8 mouse cellular contexts compared by ENCODE assay signal in genomic region chrX:68313486-68313885, GRCm38 (mm10).
DNase-seq lines count a peak whose midpoint lies in the region; ATAC-seq and TF ChIP-seq lines count a peak whose summit lies in the region.

No protein-coding gene starts in this region.

- TF ChIP-seq POLR2A in cortical plate, adult 2 months (IDR thresholded peaks at IDR 0.05; ENCODE audit: extremely low read depth, insufficient read depth, low read length) = no peak

- peak; percentile 88 for TF ChIP-seq CTCF in cortical plate, adult 2 months (IDR thresholded peaks at IDR 0.05; ENCODE audit: extremely low read depth, insufficient read depth, low read length)

- H3K27ac ChIP-seq in cortical plate, adult 2 months (ENCODE audit: insufficient read depth, low read length) = no peak overlapping the region
- no peak overlapping the region for H3K27ac ChIP-seq in kidney, embryonic 16.5 days (ENCODE audit: low read length)
- H3K27ac ChIP-seq in limb, embryonic 13.5 days = no peak overlapping the region
- no peak overlapping the region for H3K27ac ChIP-seq in neural tube, embryonic 14.5 days (ENCODE audit: low read depth, low read length)

- WGBS in kidney, embryonic 16.5 days = 20% methylated on average over 7 of the region's 7 CpGs
- 17% methylated on average over 7 of the region's 7 CpGs for WGBS in limb, embryonic 13.5 days
- 14% methylated on average over 7 of the region's 7 CpGs for WGBS in neural tube, embryonic 14.5 days

- intact Hi-C loops in gastrocnemius, postnatal 14 days (cut with DNase I; ENCODE audit: low total_unique reads) = no loop called here

- no peak overlapping the region for H3K4me2 ChIP-seq in kidney, embryonic 16.5 days (replicated peaks; ENCODE audit: low read depth, low read length)
- no peak overlapping the region for H3K4me2 ChIP-seq in limb, embryonic 13.5 days (replicated peaks)
- H3K4me2 ChIP-seq in neural tube, embryonic 14.5 days (ENCODE audit: low read depth, low read length) = no peak overlapping the region

- no peaks in the 10 kb centered on the region for H3K36me3 ChIP-seq in kidney, embryonic 16.5 days (ENCODE audit: insufficient read depth, low read length)
- no peaks in the 10 kb centered on the region for H3K36me3 ChIP-seq in limb, embryonic 13.5 days
- H3K36me3 ChIP-seq in neural tube, embryonic 14.5 days (ENCODE audit: control insufficient read depth, insufficient read depth, low read length) = no peaks in the 10 kb centered on the region

- H3K27me3 ChIP-seq in kidney, embryonic 16.5 days (ENCODE audit: insufficient read depth, low read length) = no peaks in the 10 kb centered on the region
- H3K27me3 ChIP-seq in limb, embryonic 13.5 days = no peaks in the 10 kb centered on the region
- no peaks in the 10 kb centered on the region for H3K27me3 ChIP-seq in neural tube, embryonic 14.5 days (ENCODE audit: control insufficient read depth, insufficient read depth, low read length)

- ATAC-seq in kidney, embryonic 16.5 days (ENCODE audit: low FRiP score, low TSS enrichment) = peak; percentile 75; the same call in 1 of the 2 replicates
- peak; percentile 15; the same call in 1 of the 2 replicates for ATAC-seq in limb, embryonic 13.5 days (ENCODE audit: low FRiP score, low read depth)
- ATAC-seq in neural tube, embryonic 14.5 days (ENCODE audit: low read depth) = peak; percentile 86

- H3K9me3 ChIP-seq in kidney, embryonic 16.5 days (ENCODE audit: low read length) = no peaks in the 10 kb centered on the region
- H3K9me3 ChIP-seq in limb, embryonic 13.5 days = no peaks in the 10 kb centered on the region
- no peaks in the 10 kb centered on the region for H3K9me3 ChIP-seq in neural tube, embryonic 14.5 days (ENCODE audit: control insufficient read depth, low read length)

- H3K4me3 ChIP-seq in cortical plate, adult 2 months (ENCODE audit: insufficient read depth, low read length) = no peak overlapping the region
- H3K4me3 ChIP-seq in kidney, embryonic 16.5 days (ENCODE audit: low read length) = no peak overlapping the region
- H3K4me3 ChIP-seq in limb, embryonic 13.5 days = no peak overlapping the region
- H3K4me3 ChIP-seq in neural tube, embryonic 14.5 days (ENCODE audit: low read depth, low read length) = no peak overlapping the region

- H3K9ac ChIP-seq in kidney, embryonic 16.5 days (replicated peaks; ENCODE audit: low read length) = no peak overlapping the region
- H3K9ac ChIP-seq in limb, embryonic 13.5 days = no peak overlapping the region
- no peak overlapping the region for H3K9ac ChIP-seq in neural tube, embryonic 14.5 days (replicated peaks; ENCODE audit: low read depth, low read length)

- DNase-seq in A20 (ENCODE audit: low read depth, low spot score) = peak; percentile 68
- peak; percentile 76 for DNase-seq in ZHBTc4 (ENCODE audit: low read depth, low spot score)
- DNase-seq in gastrocnemius, postnatal 14 days = peak; percentile 26
- no peak for DNase-seq in natural killer cell, adult 2 months (ENCODE audit: low spot score in 2 of 2)

- no peaks in the 10 kb centered on the region for H3K4me1 ChIP-seq in cortical plate, adult 2 months (ENCODE audit: control insufficient read depth, insufficient read depth, low read length)
- no peaks in the 10 kb centered on the region for H3K4me1 ChIP-seq in kidney, embryonic 16.5 days (ENCODE audit: insufficient read depth, low read length)
- no peaks in the 10 kb centered on the region for H3K4me1 ChIP-seq in limb, embryonic 13.5 days
- no peaks in the 10 kb centered on the region for H3K4me1 ChIP-seq in neural tube, embryonic 14.5 days (ENCODE audit: control insufficient read depth, insufficient read depth, low read length)

Comparison
In these comparisons a context has a peak if more than half of its experiments do, and no peak if none do; other contexts are left out.
1. DNase-seq: peak in A20 (single experiment), ZHBTc4 (single experiment) and gastrocnemius, postnatal 14 days (single experiment); none in natural killer cell, adult 2 months (0 of 2).
2. ATAC-seq: peak in every context shown above with its lines; median percentile 86 in neural tube, embryonic 14.5 days; 75 in kidney, embryonic 16.5 days; 15 in limb, embryonic 13.5 days.